Mouse (Mus musculus) hindbrain, embryonic 12.5 days (tissue): Measurements from ENCODE around the gene Sord. TPM values are rescaled to one million over a fixed set of nuclear protein-coding genes. Genes with fewer than 3 reads are reported as not detected.

Source experiments
- ATAC-seq: fragments of 200-750 bp; cut with Nextera tagmentation; 2 replicates; pipeline ENCODE4 v1.8.0; 2017; ENCODE audit warnings: moderate TSS enrichment; ENCODE audit not compliant: low FRiP score
- H3K27ac ChIP-seq: fragments of 300-500 bp; sonication (generic); 2 replicates; pipeline ENCODE4 v1.5.1; 2016; ENCODE audit warnings: mild to moderate bottlenecking
- H3K27me3 ChIP-seq: fragments of 300-500 bp; sonication (generic); 2 replicates; pipeline ENCODE4 v1.6.1; 2016; ENCODE audit warnings: mild to moderate bottlenecking
- H3K36me3 ChIP-seq: fragments of 300-500 bp; sonication (generic); 2 replicates; pipeline ENCODE4 v1.6.1; 2016; ENCODE audit warnings: mild to moderate bottlenecking
- H3K4me1 ChIP-seq: fragments of 300-500 bp; sonication (generic); 2 replicates; pipeline ENCODE4 v1.6.1; 2016
- H3K4me2 ChIP-seq: fragments of 300-500 bp; sonication (generic); replicated peaks from 2 replicates; pipeline ENCODE4 v1.6.1; 2016; ENCODE audit warnings: mild to moderate bottlenecking
- H3K4me3 ChIP-seq: fragments of 300-500 bp; sonication (generic); 2 replicates; pipeline ENCODE4 v1.5.1; 2016; ENCODE audit warnings: mild to moderate bottlenecking
- H3K9ac ChIP-seq: fragments of 300-500 bp; sonication (generic); 2 replicates; pipeline ENCODE4 v1.6.1; 2016; ENCODE audit warnings: mild to moderate bottlenecking, moderate library complexity
- H3K9me3 ChIP-seq: fragments of 300-500 bp; sonication (generic); replicated peaks from 2 replicates; pipeline ENCODE4 v1.6.1; 2016; ENCODE audit warnings: mild to moderate bottlenecking
- WGBS: fragments of 180-500 bp; shearing (Covaris S2); methylation state at CpG from one replicate; pipeline ENCODE4 v1.1.7; 2016; 5-methylcytosine and 5-hydroxymethylcytosine counted together
- polyA plus RNA-seq: library from polyadenylated mRNA; unstranded; fragments of >200 nt; fragmentation: Nextera tagmentation; extraction: Ambion mirVana; gene quantifications from 2 replicates; pipeline ENCODE4 v1.2.1, GENCODE M21; 2016

The Sord gene
- polyA plus RNA-seq, 1 experiment from 2014 or later = 20.0 TPM

DNA sequence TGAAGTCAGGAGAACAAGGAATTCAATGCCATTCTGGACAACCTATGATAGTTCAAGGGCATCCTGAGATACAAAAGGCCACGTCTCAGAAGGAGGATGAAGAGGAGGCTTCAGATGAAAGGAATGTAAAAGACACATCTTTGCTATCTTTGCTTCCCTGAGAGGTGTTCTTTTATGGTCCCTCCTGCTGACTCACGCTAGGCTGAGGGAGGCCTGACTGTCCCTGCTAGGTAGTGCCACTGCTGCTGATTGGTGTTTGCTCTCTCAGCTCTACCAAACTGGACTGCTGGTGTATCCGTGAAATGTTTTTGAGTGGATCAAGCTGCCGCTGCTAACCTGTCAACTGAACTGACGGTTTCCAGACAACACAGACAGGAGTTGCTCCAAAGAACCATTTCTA lies 12.8 kb upstream of the Sord start:
- no peak overlapping the region for H3K4me2 ChIP-seq
- WGBS = 63% methylated on average over 5 of the region's 5 CpGs
- ATAC-seq = no peak
- H3K27me3 ChIP-seq = no peaks in the 10 kb centered on the region
- H3K4me1 ChIP-seq = no peaks in the 10 kb centered on the region
- no peaks in the 10 kb centered on the region for H3K9me3 ChIP-seq
- H3K9ac ChIP-seq = no peak overlapping the region
- no peaks in the 10 kb centered on the region for H3K36me3 ChIP-seq
- H3K27ac ChIP-seq = no peak overlapping the region
- no peak overlapping the region for H3K4me3 ChIP-seq

DNA sequence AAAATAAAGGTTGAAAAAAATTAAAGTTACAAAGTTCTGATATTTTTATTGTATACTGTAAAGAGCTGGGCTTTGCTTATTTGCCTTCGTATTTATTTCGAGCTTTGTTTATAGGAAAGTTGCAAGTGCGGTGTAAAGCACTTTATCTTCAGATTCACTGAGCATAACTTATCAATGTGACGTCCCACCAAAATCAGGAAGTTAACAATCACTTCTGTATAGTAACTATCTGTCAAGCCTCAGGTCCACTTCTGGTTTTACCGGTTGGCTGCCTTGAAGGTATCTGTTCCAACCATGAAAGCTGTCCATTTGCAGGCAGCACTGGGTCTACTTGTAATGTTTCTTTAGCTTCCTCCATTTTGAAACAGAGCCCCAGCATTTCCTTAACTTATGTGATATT lies 12.3 kb upstream of the Sord start:
- no peak for ATAC-seq
- no peaks in the 10 kb centered on the region for H3K36me3 ChIP-seq
- H3K27ac ChIP-seq = no peak overlapping the region
- WGBS = 89% methylated on average over 5 of the region's 5 CpGs
- no peaks in the 10 kb centered on the region for H3K9me3 ChIP-seq
- H3K4me1 ChIP-seq = no peaks in the 10 kb centered on the region
- H3K4me2 ChIP-seq = no peak overlapping the region
- no peak overlapping the region for H3K4me3 ChIP-seq
- no peaks in the 10 kb centered on the region for H3K27me3 ChIP-seq
- no peak overlapping the region for H3K9ac ChIP-seq

DNA sequence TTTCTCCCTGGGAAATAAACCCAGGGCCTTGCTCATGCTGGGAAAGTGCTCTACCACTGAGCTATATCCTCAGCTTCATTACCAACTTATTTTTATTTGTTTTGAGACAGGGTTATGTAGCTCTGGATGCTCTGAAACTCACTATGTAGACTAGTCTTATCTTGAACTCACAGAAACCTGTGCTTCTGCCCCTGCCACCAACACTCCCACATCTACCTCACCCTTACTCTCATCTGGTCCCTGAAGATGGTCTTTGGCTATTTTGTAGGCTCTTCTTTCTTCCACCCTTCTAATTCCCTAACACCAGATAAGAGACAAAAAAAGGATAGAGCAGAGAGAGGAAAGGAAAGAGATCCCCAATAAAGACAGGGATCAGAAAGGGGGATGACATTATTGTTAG lies 10.9 kb upstream of the Sord start:
- no peak for ATAC-seq
- H3K4me3 ChIP-seq = no peak overlapping the region
- no peaks in the 10 kb centered on the region for H3K27me3 ChIP-seq
- H3K27ac ChIP-seq = no peak overlapping the region
- no peaks in the 10 kb centered on the region for H3K9me3 ChIP-seq
- H3K4me1 ChIP-seq = no peaks in the 10 kb centered on the region
- H3K9ac ChIP-seq = no peak overlapping the region
- no peaks in the 10 kb centered on the region for H3K36me3 ChIP-seq
- H3K4me2 ChIP-seq = no peak overlapping the region

DNA sequence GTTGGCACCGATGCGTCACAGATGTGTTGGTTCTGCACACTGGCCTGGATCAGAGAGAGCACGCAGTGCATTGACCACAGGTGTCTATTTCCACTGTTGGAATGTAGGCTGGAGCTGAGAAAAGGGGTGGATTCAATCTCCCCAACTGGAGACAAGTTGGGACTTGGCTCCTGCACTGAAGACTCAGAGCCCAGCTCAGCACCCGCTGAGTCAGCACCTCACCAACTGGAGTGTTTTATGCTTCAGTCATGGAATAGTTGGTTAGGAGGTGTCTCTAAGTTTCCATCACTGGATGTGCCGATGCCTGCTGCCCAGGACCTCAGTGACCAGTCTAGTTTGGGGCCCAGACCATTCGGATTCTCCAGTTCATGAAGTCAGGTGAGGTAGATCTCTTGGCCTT lies 4.2 kb upstream of the Sord start:
- 84% methylated on average over 6 of the region's 6 CpGs for WGBS
- no peak overlapping the region for H3K27ac ChIP-seq
- H3K9me3 ChIP-seq = no peaks in the 10 kb centered on the region
- no peaks in the 10 kb centered on the region for H3K27me3 ChIP-seq
- H3K36me3 ChIP-seq = no peaks in the 10 kb centered on the region
- peaks cover 7% of the 10 kb centered on the region for H3K4me1 ChIP-seq
- no peak overlapping the region for H3K4me3 ChIP-seq
- H3K4me2 ChIP-seq = no peak overlapping the region
- no peak for ATAC-seq
- no peak overlapping the region for H3K9ac ChIP-seq

GRCm38 (mm10) chr2:122231616-122232015 lies 2.9 kb upstream of the Sord start:
- Histone ChIP-seq H3K4me2 (no peak overlapping the region), H3K27ac (no peak overlapping the region), H3K9ac (no peak overlapping the region), H3K36me3 (no peaks in the 10 kb centered on the region), H3K4me1 (peaks cover 7% of the 10 kb centered on the region), H3K9me3 (no peaks in the 10 kb centered on the region), H3K27me3 (no peaks in the 10 kb centered on the region), H3K4me3 (no peak overlapping the region)
- no peak for ATAC-seq
- 74% methylated on average over 9 of the region's 9 CpGs for WGBS

- Histone ChIP-seq H3K9me3 (no peaks in the 10 kb centered on the region), H3K27ac (no peak overlapping the region), H3K4me3 (no peak overlapping the region), H3K9ac (no peak overlapping the region), H3K4me2 (no peak overlapping the region), H3K4me1 (peaks cover 7% of the 10 kb centered on the region), H3K27me3 (no peaks in the 10 kb centered on the region), H3K36me3 (no peaks in the 10 kb centered on the region)
- WGBS = 59% methylated on average over 5 of the region's 5 CpGs
- ATAC-seq = no peak
Observed at GRCm38 (mm10) chr2:122233341-122233740, 1.2 kb upstream of the Sord start.

DNA sequence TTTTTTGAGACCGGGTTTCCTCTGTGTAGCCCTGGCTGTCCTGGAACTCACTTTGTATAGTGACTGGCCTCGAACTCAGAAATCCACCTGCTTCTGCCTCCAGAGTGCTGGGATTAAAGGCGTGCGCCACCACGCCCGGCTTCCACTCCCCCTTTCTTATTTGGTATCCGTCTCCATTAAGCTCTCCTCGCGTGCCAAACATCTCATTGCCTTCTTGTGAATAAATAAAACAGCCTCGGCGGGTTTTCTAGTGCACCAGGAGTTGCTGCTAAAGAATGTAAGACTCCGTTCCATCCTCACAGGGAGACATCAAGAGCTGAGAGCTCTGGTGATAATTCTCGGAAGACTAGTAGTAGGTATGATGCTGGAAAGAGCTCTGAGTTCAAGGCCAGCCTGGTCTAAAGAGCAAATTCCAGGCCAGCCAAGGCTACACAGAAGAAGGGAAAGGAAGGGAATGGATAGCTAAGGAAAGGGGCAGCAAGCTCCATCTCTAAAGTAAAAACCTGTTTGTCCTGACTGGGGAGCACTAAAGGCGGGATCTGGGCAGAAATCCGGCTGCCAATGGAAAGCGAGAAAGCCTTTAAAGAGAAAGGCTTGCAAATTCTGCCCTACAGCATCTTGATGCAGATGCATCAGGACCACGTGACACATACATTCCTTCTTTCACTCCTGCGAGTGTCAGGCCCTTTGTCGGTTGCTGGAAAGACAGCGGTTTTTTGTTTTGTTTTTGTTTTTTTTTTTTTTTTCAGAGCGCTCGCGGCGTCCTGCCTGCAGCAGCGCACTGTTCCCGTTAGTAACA lies 591 bp upstream of the Sord start:
- Histone ChIP-seq H3K9ac (peak overlapping the region; percentile 39), H3K27me3 (no peaks in the 10 kb centered on the region), H3K4me3 (peak overlapping the region; percentile 47)

DNA sequence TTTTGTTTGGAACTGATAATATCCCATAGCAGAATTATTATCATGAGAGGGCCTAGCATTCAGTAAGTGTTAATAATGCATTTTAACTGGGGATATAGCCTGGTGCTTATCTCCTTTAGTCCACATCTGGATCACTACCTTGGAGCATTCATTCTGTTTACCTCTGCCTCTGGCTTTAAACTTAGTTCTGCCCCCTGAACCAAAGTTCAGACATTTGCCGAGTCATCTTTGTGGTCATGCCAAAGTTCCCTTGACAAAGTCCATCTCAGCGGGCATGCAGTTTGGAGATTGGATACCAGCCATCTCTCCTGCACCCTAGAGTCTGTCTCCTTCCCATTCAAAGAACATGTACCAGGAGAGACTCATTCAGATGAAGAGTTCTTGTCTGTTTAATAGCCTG lies 876 bp downstream of the Sord start:
- WGBS = 86% methylated on average over 2 of the region's 2 CpGs
- no peaks in the 10 kb centered on the region for H3K27me3 ChIP-seq
- no peaks in the 10 kb centered on the region for H3K36me3 ChIP-seq
- no peak overlapping the region for H3K27ac ChIP-seq
- ATAC-seq = no peak
- no peak overlapping the region for H3K9ac ChIP-seq
- peak overlapping the region; percentile 47; the same call in 1 of the 2 replicates for H3K4me3 ChIP-seq
- no peaks in the 10 kb centered on the region for H3K9me3 ChIP-seq
- peaks cover 7% of the 10 kb centered on the region for H3K4me1 ChIP-seq
- H3K4me2 ChIP-seq = peak overlapping the region; percentile 65

More for the DNA sequence above, 591 bp upstream of the Sord start:
- H3K4me1 ChIP-seq = peaks cover 7% of the 10 kb centered on the region
- no peaks in the 10 kb centered on the region for H3K36me3 ChIP-seq
- H3K27ac ChIP-seq = peak overlapping the region; percentile 58
- H3K4me2 ChIP-seq = peak overlapping the region; percentile 65
- H3K9me3 ChIP-seq = no peaks in the 10 kb centered on the region
- 6% methylated on average over 26 of the region's 26 CpGs for WGBS
- ATAC-seq = no peak; the same call in 1 of the 2 replicates

GRCm38 (mm10) chr2:122236321-122236720 lies 1.8 kb downstream of the Sord start:
- H3K4me1 ChIP-seq = peaks cover 7% of the 10 kb centered on the region
- H3K9ac ChIP-seq = no peak overlapping the region
- no peak for ATAC-seq
- H3K27me3 ChIP-seq = no peaks in the 10 kb centered on the region
- H3K27ac ChIP-seq = no peak overlapping the region
- no peak overlapping the region for H3K4me3 ChIP-seq
- H3K9me3 ChIP-seq = no peaks in the 10 kb centered on the region
- no peak overlapping the region for H3K4me2 ChIP-seq
- H3K36me3 ChIP-seq = no peaks in the 10 kb centered on the region

DNA sequence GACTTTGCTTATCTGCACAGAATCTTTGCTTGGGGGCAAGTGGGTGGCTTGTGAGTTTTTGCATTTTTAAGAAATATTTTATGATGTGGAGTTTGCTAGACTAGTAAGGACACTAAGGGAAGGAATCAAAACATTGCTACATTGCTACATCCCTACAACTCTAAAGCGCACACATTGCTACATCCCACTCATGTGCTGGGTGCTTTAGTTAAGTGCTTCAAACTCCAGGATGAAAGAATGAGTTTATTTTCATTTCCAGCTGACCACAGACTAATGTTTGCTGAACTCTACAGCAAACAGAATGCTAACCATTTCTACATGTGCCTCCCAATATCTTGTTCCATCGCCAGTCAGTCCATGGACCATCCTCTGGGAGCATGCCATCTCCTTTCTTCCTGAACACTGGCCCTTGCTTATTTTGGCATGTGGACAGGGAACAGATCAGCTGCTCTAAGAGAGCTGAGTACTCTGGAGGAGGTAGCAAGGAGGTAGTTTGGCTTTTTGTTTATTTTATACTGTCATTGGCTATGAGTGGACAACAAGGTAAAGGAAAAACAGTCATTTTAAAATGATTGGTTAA lies 3.4 kb downstream of the Sord start:
- Histone ChIP-seq H3K4me3 (no peak overlapping the region), H3K4me2 (no peak overlapping the region), H3K9me3 (no peaks in the 10 kb centered on the region), H3K9ac (no peak overlapping the region), H3K27ac (no peak overlapping the region), H3K27me3 (no peaks in the 10 kb centered on the region), H3K4me1 (peaks cover 7% of the 10 kb centered on the region), H3K36me3 (no peaks in the 10 kb centered on the region)
- 90% methylated on average over 2 of the region's 2 CpGs for WGBS
- ATAC-seq = no peak

GRCm38 (mm10) chr2:122240735-122241134 lies 6.2 kb downstream of the Sord start:
- no peaks in the 10 kb centered on the region for H3K9me3 ChIP-seq
- ATAC-seq = no peak
- H3K4me2 ChIP-seq = no peak overlapping the region
- no peaks in the 10 kb centered on the region for H3K27me3 ChIP-seq
- H3K4me3 ChIP-seq = no peak overlapping the region
- H3K9ac ChIP-seq = no peak overlapping the region
- no peaks in the 10 kb centered on the region for H3K36me3 ChIP-seq
- no peak overlapping the region for H3K27ac ChIP-seq
- peaks cover 2% of the 10 kb centered on the region; the same call in 1 of the 2 replicates for H3K4me1 ChIP-seq

GRCm38 (mm10) chr2:122241226-122241625 lies 6.7 kb downstream of the Sord start:
- no peaks in the 10 kb centered on the region for H3K36me3 ChIP-seq
- H3K4me2 ChIP-seq = no peak overlapping the region
- no peak for ATAC-seq
- no peaks in the 10 kb centered on the region for H3K9me3 ChIP-seq
- 91% methylated on average over 4 of the region's 4 CpGs for WGBS
- H3K27me3 ChIP-seq = no peaks in the 10 kb centered on the region
- H3K4me1 ChIP-seq = peaks cover 2% of the 10 kb centered on the region; the same call in 1 of the 2 replicates
- no peak overlapping the region for H3K27ac ChIP-seq
- no peak overlapping the region for H3K9ac ChIP-seq
- no peak overlapping the region for H3K4me3 ChIP-seq

DNA sequence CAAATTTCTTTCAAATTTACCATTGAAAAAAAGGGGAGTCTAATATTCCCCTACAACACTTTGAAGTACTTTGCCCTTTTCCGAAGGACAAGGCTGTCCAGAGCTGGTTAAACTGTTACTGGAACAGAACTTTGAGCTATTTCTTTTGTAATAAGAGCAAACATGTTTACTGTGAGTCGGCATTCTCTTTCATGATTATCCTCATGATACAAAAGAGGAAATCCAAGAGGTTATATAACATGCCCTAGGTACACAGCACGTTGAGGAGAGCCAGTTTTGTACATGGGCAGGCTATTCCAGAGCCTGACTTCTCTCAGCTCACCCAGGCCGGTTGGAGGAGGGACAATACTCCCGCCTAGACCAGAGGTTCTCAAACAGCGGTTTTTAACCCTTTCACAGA lies 7.4 kb downstream of the Sord start:
- Histone ChIP-seq H3K36me3 (no peaks in the 10 kb centered on the region), H3K4me1 (peaks cover 2% of the 10 kb centered on the region; the same call in 1 of the 2 replicates), H3K4me3 (no peak overlapping the region), H3K4me2 (no peak overlapping the region), H3K27ac (no peak overlapping the region), H3K27me3 (no peaks in the 10 kb centered on the region), H3K9me3 (no peaks in the 10 kb centered on the region), H3K9ac (no peak overlapping the region)
- 81% methylated on average over 6 of the region's 6 CpGs for WGBS
- ATAC-seq = no peak
